Mouse (Mus musculus): ENCODE data around the gene Pole2. TPM values are rescaled to one million over a fixed set of nuclear protein-coding genes. Genes with fewer than 3 reads are reported as not detected.

Pole2 gene
- total RNA-seq, 2 experiments from 2014 or later, result 0.72 to 0.76 TPM

DNA sequence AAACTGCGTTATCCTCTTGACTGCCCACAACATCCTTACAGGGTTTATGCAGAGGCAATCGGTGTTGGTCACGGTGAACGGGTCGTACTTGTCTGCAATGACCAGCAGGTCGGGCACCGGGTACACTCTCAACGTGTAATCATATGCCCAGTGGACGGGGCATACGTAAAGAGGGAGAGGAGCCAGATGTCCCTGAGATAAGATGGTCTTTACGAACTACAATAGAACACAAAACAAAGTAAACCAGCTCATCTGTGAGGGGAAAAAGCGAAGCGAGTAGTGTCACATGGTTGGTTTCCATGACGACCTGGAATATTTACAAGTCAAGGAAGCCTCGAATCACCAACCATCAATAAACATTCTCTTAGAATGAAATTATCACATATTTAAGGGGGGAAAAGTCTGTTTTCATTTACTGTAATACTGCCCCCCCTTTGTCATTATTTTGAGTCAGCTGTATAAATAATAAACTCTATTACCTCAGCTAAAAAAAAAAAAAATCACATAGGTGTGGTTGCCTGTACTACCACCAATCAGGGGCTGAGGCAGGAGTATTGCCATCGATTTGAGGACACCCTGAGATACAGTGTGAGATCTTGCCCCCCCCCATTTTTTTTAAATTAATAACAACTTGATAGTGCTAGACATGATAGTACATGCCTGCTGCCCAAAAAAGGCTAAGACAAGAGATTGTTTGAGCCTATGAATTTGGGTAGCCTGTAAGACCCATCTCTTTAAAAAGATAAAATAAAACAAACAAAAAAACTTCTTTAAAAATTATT lies 23.8 kb downstream of the Pole2 start, which contains the start of gene Gm49384:
Gm49384 (minus strand) TSS at position 216 of the 782 bp plus-strand sequence.
- H3K27ac ChIP-seq, result no peak within 1 kb of the TSS
- no peak for DNase-seq (ENCODE audit: low spot score in 2 of 2)
- no peak for TF ChIP-seq CTCF (conservative IDR thresholded peaks at IDR 0.05)
- H3K4me3 ChIP-seq, result no peak within 1 kb of the TSS

DNA sequence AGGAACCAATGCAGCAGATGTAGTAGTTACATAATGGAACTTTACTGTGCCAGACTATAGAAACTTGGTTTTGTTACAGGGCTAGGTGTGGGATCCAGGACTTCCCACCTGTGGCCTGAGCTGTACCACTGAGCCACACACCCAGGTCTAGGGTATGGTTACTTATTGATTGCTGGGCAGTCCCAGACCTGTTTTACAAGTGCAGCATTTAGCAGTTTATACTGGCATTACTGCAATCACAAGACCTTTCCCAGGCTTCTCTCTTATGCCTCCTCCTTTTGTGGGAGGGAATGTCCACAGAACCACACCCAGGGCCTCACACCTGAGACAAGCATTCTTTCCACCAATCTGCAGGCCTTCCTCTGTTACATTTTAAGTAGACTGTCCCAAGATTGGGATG lies 29.0 kb downstream of the Pole2 start:
- Histone ChIP-seq H3K4me3 (no peak overlapping the region; the same call in 1 of the 2 replicates), H3K27ac (no peak overlapping the region)
- no peak for TF ChIP-seq CTCF (conservative IDR thresholded peaks at IDR 0.05)
- no peak for DNase-seq (ENCODE audit: low spot score in 2 of 2)

DNA sequence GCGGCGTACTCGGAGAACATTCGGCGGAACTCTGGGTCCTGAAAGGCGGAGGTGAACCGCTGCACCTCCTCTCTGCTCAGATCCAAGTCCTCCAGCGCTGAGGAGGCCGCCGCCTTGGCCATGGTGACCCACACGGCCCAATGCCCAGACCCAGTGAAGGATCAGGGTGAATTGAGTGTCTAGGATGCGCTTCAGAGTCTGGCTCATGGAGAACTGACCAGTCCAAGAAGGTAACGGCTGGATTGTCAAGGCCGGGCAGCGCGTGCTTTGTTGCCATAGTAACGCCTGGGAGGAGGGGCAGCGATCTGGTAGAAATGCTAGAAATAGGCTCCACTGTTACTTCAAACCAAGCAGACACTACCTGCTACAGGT lies 29.8 kb downstream of the Pole2 start, which contains the start of gene Dnaaf2:
Dnaaf2 (minus strand) TSS at position 266 of the 372 bp plus-strand sequence.
- peak within 1 kb of the TSS; percentile 100 for H3K4me3 ChIP-seq
- TF ChIP-seq CTCF (conservative IDR thresholded peaks at IDR 0.05), result no peak
- H3K27ac ChIP-seq, result peak within 1 kb of the TSS; percentile 95
- DNase-seq (ENCODE audit: low spot score in 2 of 2), result peak; percentile 63 to 65

DNA sequence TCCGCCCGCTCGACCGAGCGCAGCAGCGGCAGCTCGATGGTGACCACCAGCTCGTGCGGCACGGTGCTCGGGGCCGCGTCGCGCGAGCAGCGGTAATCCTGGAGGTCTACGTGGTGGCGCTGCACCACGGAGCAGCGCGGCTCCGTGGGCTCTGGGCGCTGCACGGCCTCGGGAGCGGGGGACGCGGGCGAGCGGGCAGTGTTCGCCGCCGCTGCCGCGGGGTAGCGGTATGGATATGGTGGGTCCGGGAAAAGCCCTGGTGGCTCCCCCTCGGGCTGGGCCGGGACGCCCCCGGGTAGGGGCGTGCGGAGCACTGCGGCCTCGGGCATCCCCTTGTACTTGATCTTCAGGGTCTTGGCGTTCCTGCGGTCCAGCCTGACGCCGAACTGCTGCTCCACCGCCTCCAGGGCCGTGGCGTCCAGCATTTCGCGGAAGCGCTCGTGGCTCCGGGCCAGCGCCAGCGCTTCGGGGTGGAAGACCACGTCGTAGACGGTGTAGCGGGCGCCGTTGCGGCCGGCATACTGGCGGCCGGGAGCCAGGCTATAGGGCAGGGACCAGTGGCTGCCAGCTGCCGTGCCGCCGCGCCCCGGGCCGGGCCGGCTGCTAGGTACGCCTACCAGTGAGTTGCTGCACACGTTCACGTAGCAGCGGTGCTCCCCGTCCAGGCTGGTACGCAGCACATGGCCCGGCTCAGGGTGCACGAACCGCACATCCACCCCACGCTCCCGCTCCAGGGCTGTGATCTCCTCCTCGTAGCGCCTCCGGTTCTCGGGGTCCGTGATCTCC lies 30.4 kb downstream of the Pole2 start:
- TF ChIP-seq CTCF (conservative IDR thresholded peaks at IDR 0.05), result no peak; the same call in 1 of the 2 replicates
- DNase-seq (ENCODE audit: low spot score in 2 of 2), result peak in 1 of 2 experiments; percentile 22
- peak overlapping the region; percentile 95 for H3K27ac ChIP-seq
- H3K4me3 ChIP-seq, result peak overlapping the region; percentile 100

DNA sequence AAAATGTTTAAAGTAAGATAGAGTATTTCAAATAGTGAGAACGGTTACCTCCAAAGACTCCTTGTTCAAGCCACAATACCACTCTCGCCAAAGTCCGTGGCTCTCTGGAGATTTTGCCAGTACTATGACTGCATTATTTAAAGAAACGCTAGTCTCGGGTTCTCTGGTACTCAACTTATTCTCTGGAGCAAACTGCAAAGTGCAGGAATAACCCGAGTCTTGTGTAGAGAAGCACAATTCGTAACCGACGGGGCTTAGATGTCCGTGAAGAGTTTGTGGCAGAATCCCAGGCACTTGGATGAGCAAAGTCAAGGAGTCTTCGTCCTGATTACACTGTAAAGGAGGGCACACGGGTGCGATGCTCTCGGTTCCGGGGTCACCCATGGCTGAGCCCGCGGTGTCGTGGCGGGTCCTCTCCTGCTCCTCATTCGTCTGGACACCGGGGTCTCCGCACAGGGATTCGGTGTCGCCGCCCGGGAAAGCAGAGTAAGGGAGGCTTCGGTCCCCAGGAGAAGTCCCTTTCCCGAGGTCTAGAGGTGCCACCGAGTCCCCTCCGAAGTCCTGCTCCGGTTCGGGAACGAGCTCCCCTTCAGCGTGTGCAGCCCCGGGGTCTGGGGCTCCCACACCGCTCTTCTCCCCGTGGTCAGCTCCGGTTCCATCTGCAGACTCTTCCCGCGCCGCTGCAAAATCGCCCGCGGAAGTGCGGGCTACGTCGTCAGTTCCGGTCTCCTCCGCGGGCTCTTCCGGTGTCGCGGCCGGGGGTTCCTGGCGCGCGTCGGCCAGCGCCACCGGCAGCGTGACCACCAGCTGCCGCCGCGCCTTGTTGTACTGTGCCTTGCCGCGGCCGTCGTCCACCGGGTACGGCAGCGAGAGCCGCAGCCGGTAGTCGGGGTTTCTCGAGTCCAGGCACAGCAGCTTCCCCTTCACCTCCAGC lies 31.3 kb downstream of the Pole2 start, which contains the start of gene Gm49383:
Gm49383 (minus strand) TSS at position 661 of the 934 bp plus-strand sequence.
- TF ChIP-seq CTCF (conservative IDR thresholded peaks at IDR 0.05), result peak; percentile 34
- Histone ChIP-seq H3K4me3 (peak within 1 kb of the TSS; percentile 100), H3K27ac (peak within 1 kb of the TSS; percentile 95)
- peak; percentile 48 to 76 for DNase-seq (ENCODE audit: low spot score in 2 of 2)

DNA sequence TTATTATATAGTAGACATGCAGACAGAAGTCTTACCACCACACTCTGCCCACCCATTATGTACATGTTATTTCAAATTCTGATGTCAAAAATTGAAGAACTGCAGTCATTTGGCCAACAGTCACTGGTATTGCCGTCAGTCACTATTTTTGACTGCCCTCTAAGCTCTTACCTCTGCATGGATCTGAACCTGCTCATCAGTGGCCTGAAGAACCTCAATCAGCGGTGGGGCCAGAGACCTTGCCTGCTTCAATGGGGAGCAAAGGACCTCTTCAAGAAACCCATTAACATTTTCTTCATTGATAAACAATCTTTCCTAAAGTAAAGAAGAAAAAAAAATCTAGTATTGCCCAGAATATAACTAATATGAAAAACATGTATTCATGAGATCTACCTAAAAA lies 35.4 kb downstream of the Pole2 start:
- TF ChIP-seq CTCF (conservative IDR thresholded peaks at IDR 0.05), result no peak
- Histone ChIP-seq H3K4me3 (no peak overlapping the region), H3K27ac (no peak overlapping the region)
- no peak for DNase-seq (ENCODE audit: low spot score in 2 of 2)

DNA sequence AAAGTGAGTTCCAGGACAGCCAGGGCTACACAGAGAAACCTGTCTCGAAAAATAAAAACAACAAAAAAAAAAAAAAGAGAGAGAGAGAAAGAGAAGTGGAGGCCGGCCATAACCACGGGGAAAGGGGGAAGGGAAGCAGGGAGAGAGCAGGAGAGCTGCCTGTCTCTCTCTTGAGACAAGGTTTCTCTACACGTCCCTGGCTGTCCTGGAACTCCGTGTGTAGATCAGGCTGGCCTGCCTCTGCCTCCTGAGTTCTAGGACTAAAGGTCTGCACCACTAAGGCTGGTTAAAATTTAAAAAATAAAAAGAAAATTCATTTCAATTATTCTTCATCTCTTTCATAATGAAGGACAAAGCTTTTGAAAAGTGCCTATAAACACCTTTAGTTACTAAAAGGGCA lies 36.6 kb downstream of the Pole2 start:
- no peak for TF ChIP-seq CTCF (conservative IDR thresholded peaks at IDR 0.05)
- no peak overlapping the region for H3K4me3 ChIP-seq
- H3K27ac ChIP-seq, result no peak overlapping the region
- DNase-seq (ENCODE audit: low spot score in 2 of 2), result no peak

DNA sequence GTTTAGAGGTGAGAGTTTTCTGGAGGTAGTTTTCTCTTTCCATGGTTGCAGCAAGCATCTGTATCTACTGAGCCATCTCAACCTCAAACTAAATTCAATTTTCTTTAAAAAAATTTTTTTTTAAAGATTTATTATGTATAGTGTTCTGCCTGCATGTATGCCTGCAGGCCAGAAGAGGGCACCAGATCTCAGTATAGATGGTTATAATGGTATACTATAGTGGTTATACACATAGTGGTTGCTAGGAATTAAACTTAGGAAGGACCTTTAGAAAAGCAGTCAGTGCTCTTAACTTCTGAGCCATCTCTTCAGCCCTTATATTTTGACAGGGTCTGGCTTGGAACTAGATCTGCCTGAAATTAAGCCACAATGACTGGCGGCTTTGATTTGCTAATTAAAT lies 37.5 kb downstream of the Pole2 start:
- H3K27ac ChIP-seq, result no peak overlapping the region
- no peak for DNase-seq (ENCODE audit: low spot score in 2 of 2)
- peak; percentile 78 for TF ChIP-seq CTCF (conservative IDR thresholded peaks at IDR 0.05)
- no peak overlapping the region for H3K4me3 ChIP-seq

DNA sequence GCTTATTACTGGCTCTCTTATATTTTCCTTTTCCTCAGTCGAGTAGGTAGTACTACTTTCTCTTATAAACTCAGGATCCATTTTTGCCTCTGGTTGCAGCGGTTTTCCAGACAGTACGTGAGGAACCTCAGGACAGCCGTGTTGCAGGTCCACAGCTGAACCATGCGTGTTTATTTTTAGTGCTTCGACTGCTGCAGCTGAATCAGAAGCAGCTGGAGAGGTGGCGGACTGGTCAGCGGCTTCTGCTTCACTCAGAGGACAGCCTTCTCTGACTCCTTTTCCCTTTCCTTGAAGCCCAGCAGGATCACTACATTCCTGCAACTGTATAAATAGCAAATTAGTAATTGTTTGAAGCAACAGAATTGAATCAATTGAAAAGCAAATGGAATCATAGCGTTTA lies 37.9 kb downstream of the Pole2 start:
- DNase-seq (ENCODE audit: low spot score in 2 of 2), result no peak
- no peak for TF ChIP-seq CTCF (conservative IDR thresholded peaks at IDR 0.05)
- no peak overlapping the region for H3K27ac ChIP-seq
- H3K4me3 ChIP-seq, result no peak overlapping the region

DNA sequence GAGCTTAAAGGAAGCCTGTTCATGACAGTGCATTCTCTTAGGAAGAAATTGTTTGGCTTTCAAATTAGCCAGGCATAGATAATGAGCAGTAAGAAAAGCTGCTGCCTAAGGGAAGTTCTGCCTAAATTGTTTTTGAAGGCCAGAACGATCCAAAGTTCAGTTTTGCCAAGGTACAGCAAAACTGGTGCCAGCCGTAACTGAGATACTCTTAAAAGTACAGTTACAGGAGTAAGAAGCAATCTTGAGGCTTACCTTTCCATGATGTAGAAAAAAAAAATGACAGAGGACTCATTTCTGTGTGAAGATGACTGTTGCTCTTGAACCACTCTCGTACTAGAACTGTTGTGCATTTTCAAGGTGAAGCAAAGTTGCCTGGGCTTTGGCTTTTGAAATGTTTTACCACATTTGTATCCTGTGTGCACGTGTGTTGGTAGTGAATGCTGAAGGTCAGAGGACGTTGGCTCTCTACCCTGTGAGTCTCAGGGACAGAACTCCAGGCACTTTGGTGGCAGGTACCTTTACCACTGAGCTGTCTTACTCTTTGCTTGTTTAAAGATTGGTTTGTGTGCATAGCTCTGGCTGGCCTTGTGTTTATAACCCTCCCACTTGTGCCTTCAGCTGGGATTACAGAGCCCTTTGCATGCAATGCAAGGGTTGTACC lies 41.1 kb downstream of the Pole2 start:
- no peak for TF ChIP-seq CTCF (conservative IDR thresholded peaks at IDR 0.05)
- no peak for DNase-seq (ENCODE audit: low spot score in 2 of 2)
- H3K27ac ChIP-seq, result no peak overlapping the region
- H3K4me3 ChIP-seq, result no peak overlapping the region

DNA sequence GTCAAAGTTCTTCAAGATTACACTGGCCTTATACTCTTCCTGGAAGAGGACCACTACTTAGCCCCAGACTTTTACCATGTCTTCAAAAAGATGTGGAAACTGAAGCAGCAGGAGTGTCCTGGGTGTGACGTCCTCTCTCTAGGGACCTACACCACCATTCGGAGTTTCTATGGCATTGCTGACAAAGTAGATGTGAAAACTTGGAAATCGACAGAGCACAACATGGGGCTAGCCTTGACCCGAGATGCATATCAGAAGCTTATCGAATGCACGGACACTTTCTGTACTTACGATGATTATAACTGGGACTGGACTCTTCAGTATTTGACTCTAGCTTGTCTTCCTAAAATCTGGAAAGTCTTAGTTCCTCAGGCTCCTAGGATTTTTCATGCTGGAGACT lies 42.6 kb downstream of the Pole2 start:
- H3K27ac ChIP-seq, result no peak overlapping the region
- peak overlapping the region; percentile 99 for H3K4me3 ChIP-seq
- TF ChIP-seq CTCF (conservative IDR thresholded peaks at IDR 0.05), result no peak
- no peak for DNase-seq (ENCODE audit: low spot score in 2 of 2)
